Mouse (Mus musculus) megakaryocyte-erythroid progenitor cell, adult 5 weeks (primary cell): ENCODE data around the gene Hal. TPM values are rescaled to one million over a fixed set of nuclear protein-coding genes. Genes with fewer than 3 reads are reported as not detected.

Source experiments
- polyA plus RNA-seq: library from polyadenylated mRNA; stranded (reverse); fragments of >175 nt; gene quantifications from 2 replicates; pipeline ENCODE4 v1.2.3, GENCODE M21; 2012

The Hal gene
- polyA plus RNA-seq: 0.12 TPM in 1 of 2 replicates, not detected in the other

GRCm38 (mm10) chr10:93488066-93488827 is at the start of gene Hal:
Hal (plus strand) TSS chr10:93488768.

GRCm38 (mm10) chr10:93539775-93540430 is 51.3 kb downstream of the Hal start, which contains the start of gene Amdhd1:
Amdhd1 (minus strand) TSS chr10:93540033.

GRCm38 (mm10) chr10:93540431-93541210 is 52.1 kb downstream of the Hal start, which contains the start of gene Ccdc38:
Ccdc38 (plus strand) TSS chr10:93540632.

Other genes starting within 250 kb of the Hal start
- 15.8 and 19.7 TPM in 2 replicates for gene Elk3, start 177.6 kb upstream of the Hal start, polyA plus RNA-seq
- gene Lta4h, start 35.4 kb upstream of the Hal start, polyA plus RNA-seq: 757 and 1,050 TPM in 2 replicates
- 0.07 and 0.12 TPM in 2 replicates for gene Amdhd1, start 51.3 kb downstream of the Hal start, polyA plus RNA-seq
- gene Ccdc38, start 51.9 kb downstream of the Hal start, polyA plus RNA-seq: not detected in 2 replicates
- 130 and 170 TPM in 2 replicates for gene Snrpf, start 100.9 kb downstream of the Hal start, polyA plus RNA-seq
- gene Ntn4, start 151.9 kb downstream of the Hal start, polyA plus RNA-seq: 1.1 and 1.2 TPM in 2 replicates